Mouse (Mus musculus) T-helper 1 cell (primary cell): ENCODE data around the gene Frmd4a.

ENCODE experiments used
- in situ Hi-C: fragments of 300-600 bp; cut with MboI, MseI; formaldehyde crosslinking; loops from one replicate; pipeline ENCODE4 v1.15.1; 2025; ENCODE audit warnings: high pct_unique_total_duplicates

The Frmd4a gene

GRCm38 (mm10) chr2:4486185-4486584, 468.7 kb downstream of the Frmd4a start:
- in situ Hi-C loops = loop anchor here (10.0 kb wide), 1 partner anchor 691 kb away; no protein-coding TSS in a partner anchor

- in situ Hi-C loops = loop anchor here (10.0 kb wide), 1 partner anchor 692 kb away; no protein-coding TSS in a partner anchor
Measured at GRCm38 (mm10) chr2:4487280-4487679, 469.8 kb downstream of the Frmd4a start.

GRCm38 (mm10) chr2:4490845-4491244, 473.3 kb downstream of the Frmd4a start:
- in situ Hi-C loops = no loop called here

GRCm38 (mm10) chr2:4492485-4493481, 475.3 kb downstream of the Frmd4a start:
- in situ Hi-C loops = no loop called here

- in situ Hi-C loops = no loop called here
Measured at GRCm38 (mm10) chr2:4494478-4494877, 477.0 kb downstream of the Frmd4a start.

GRCm38 (mm10) chr2:4499257-4499656, 481.7 kb downstream of the Frmd4a start:
- in situ Hi-C loops = no loop called here

- in situ Hi-C loops = no loop called here
Measured at GRCm38 (mm10) chr2:4499916-4500315, 482.4 kb downstream of the Frmd4a start.

GRCm38 (mm10) chr2:4501257-4502027, 483.9 kb downstream of the Frmd4a start:
- in situ Hi-C loops = no loop called here

GRCm38 (mm10) chr2:4504413-4504812, 486.9 kb downstream of the Frmd4a start:
- in situ Hi-C loops = no loop called here

GRCm38 (mm10) chr2:4505695-4506094, 488.2 kb downstream of the Frmd4a start:
- in situ Hi-C loops = loop anchor here (5.0 kb wide), 1 partner anchor 367 kb away; no protein-coding TSS in a partner anchor

- in situ Hi-C loops = loop anchor here (5.0 kb wide), 1 partner anchor 366 kb away; no protein-coding TSS in a partner anchor
Measured at GRCm38 (mm10) chr2:4506659-4507058, 489.1 kb downstream of the Frmd4a start.

- in situ Hi-C loops = loop anchor here (5.0 kb wide), 1 partner anchor 364 kb away; no protein-coding TSS in a partner anchor
Measured at GRCm38 (mm10) chr2:4507887-4508615, 490.5 kb downstream of the Frmd4a start.

GRCm38 (mm10) chr2:4508959-4509615, 491.6 kb downstream of the Frmd4a start:
- in situ Hi-C loops = loop anchor here (5.0 kb wide), 1 partner anchor 363 kb away; no protein-coding TSS in a partner anchor

- in situ Hi-C loops = loop anchor here (5.0 kb wide), 1 partner anchor 363 kb away; no protein-coding TSS in a partner anchor
Measured at GRCm38 (mm10) chr2:4509739-4510138, 492.2 kb downstream of the Frmd4a start.

- in situ Hi-C loops = no loop called here
Measured at GRCm38 (mm10) chr2:4510208-4511079, 492.9 kb downstream of the Frmd4a start.

- in situ Hi-C loops = no loop called here
Measured at GRCm38 (mm10) chr2:4511080-4511386, 493.5 kb downstream of the Frmd4a start.

GRCm38 (mm10) chr2:4512607-4513006, 495.1 kb downstream of the Frmd4a start:
- in situ Hi-C loops = no loop called here

- in situ Hi-C loops = no loop called here
Measured at GRCm38 (mm10) chr2:4515910-4516309, 498.4 kb downstream of the Frmd4a start.

- in situ Hi-C loops = no loop called here
Measured at GRCm38 (mm10) chr2:4516819-4517552, 499.5 kb downstream of the Frmd4a start.
